Mouse (Mus musculus): ENCODE data around the gene Zfp141. TPM values are rescaled to one million over a fixed set of nuclear protein-coding genes. Genes with fewer than 3 reads are reported as not detected.
A peak's percentile ranks its signal among the peaks of the same experiment; 100 is the strongest.
"Not testable (repeated sequence)": the region's sequence is repeated elsewhere in the genome, so short reads cannot be mapped to it uniquely, and the experiment has no call there.

The Zfp141 gene
- polyA plus RNA-seq (2015; fragmentation: Nextera tagmentation; extraction: Ambion mirVana) = 12.4 and 14.1 TPM in 2 replicates

DNA sequence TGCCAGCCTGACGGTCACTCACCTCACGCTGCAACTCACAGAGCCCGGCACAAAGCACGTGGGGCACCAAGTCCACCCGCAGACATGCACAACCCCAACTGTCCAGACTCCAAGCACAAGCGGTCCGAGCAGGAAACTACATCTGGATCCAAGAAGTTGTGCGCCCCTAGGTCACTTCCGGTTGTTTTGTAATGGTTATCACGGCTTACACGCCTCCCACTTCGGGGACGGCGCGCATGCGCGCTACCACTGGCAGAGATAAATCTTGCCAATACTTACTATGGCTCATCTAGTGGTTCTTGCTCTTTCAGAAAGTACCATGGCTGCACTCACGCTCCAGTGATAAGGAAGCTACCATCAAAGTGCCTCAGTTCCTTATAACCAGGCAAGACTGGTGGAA, at the start of gene Zfp141:
TSS of gene Zfp141 (minus strand) at position 153 of the 400 bp plus-strand sequence.
- not testable (repeated sequence) for H3K27me3 ChIP-seq; H3K27ac ChIP-seq; H3K4me1 ChIP-seq; H3K36me3 ChIP-seq (ENCODE audit: poor library complexity, severe bottlenecking); H3K9me3 ChIP-seq (replicated peaks)
- ATAC-seq = peak; percentile 96
- H3K4me3 ChIP-seq = peak within 1 kb of the TSS; percentile 58
- WGBS = 3% methylated on average over 18 of the region's 18 CpGs
- peak within 1 kb of the TSS; percentile 73 for H3K9ac ChIP-seq
- H3K4me2 ChIP-seq = peak within 1 kb of the TSS; percentile 65

DNA sequence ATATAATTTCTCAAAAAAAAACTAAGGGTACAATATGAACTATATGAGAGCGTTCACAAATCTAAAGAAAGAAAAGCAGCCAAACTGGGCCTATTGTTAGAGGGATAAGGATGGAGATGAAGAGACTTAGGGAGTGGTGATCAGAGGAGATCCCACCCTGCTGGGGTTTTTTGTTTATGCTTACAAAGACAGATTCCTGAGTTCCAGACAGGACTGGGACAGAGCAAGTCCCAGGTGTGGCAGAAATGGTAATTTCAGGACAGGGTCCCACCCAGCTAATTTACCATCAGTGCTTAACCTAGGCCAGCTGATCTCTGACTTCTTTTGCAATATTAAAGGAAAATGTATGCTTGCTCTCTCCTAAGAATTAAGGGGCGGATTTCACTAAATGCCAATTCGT, 46.2 kb upstream of the Zfp141 start:
- Histone ChIP-seq H3K9me3 (replicated peaks) (peaks cover 17% of the 10 kb centered on the region), H3K36me3 (ENCODE audit: poor library complexity, severe bottlenecking) (no peaks in the 10 kb centered on the region), H3K4me1 (no peaks in the 10 kb centered on the region), H3K27me3 (no peaks in the 10 kb centered on the region), H3K4me3 (no peak overlapping the region), H3K9ac (no peak overlapping the region), H3K27ac (no peak overlapping the region), H3K4me2 (no peak overlapping the region)
- no peak for ATAC-seq
- 84% methylated on average over 3 of the region's 3 CpGs for WGBS

DNA sequence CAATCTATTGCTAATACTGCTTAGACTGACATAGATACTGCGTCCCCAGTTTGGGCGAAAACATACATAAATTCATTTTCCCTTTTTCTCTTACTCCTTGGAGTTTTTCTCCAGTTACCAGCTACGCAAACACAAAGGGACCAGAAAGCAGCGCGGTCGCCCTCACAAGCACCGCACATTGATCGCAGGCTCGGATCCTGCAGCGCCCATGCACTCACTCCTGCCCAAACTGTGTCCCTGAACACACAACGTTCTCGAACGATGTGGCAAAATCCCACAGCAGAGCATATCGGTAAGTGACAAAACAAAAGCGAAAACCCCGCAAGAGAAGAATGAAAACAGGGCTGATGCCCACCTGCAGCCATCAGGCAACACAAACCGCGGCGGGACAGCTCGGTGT, 354 bp downstream of the Zfp141 start:
- Histone ChIP-seq H3K4me3 (peak overlapping the region; percentile 58), H3K9ac (peak overlapping the region; percentile 73), H3K9me3 (replicated peaks) (peaks cover 9% of the 10 kb centered on the region), H3K27ac (no peak overlapping the region), H3K4me1 (0 out of 2 replicates have a peak, but pooled peaks cover 9% of the 10 kb centered on the region), H3K4me2 (peak overlapping the region; percentile 65), H3K27me3 (no peaks in the 10 kb centered on the region), H3K36me3 (ENCODE audit: poor library complexity, severe bottlenecking) (peaks cover 12% of the 10 kb centered on the region)
- WGBS = under 1% methylated on average over 20 of the region's 20 CpGs
- peak; percentile 72 for ATAC-seq

DNA sequence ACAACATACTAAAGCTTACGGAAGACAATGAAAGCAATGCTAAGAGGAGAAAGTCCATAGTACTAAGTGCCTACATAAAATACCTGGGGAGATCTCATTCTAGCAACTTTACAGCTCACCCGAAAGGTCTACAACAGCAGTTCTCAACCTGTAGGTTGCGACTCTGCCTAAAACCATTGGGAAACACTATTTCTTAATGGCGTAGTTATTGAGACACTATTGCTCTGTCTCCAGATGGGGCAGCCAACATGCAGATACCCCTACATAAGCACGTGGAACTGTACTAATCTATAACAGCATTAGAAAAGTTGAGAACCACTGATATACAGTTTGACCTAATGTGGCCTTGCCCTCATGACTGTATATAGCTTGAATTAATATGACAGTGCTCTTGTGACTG, 7.3 kb downstream of the Zfp141 start:
- no peak overlapping the region for H3K4me3 ChIP-seq
- peaks cover 41% of the 10 kb centered on the region for H3K9me3 ChIP-seq (replicated peaks)
- no peak for ATAC-seq
- no peaks in the 10 kb centered on the region for H3K4me1 ChIP-seq
- peaks cover 56% of the 10 kb centered on the region for H3K36me3 ChIP-seq (ENCODE audit: poor library complexity, severe bottlenecking)
- no peak overlapping the region for H3K9ac ChIP-seq
- H3K27ac ChIP-seq = no peak overlapping the region
- WGBS = 95% methylated on average over 5 of the region's 5 CpGs
- H3K27me3 ChIP-seq = no peaks in the 10 kb centered on the region
- no peak overlapping the region for H3K4me2 ChIP-seq

DNA sequence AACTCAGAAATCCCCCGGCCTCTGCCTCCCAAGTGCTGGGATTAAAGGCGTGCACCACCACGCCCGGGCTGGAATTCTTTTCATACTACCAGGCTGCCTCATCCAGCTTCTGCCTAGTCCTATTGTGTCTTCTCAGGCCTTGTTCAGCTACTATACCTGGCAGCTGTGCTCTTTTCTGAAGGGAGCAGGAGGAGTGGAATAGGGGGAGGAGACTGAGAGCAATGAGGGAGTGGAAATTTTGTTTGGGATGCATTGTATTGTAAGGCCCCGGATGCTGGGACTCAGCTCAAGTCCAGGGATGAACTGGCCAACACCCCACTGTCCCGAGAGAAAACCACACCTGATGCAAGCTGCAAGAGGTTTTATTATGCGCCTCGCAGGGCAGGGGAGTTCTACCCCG, 8.2 kb downstream of the Zfp141 start:
- H3K27me3 ChIP-seq = no peaks in the 10 kb centered on the region
- ATAC-seq = no peak
- peaks cover 47% of the 10 kb centered on the region for H3K9me3 ChIP-seq (replicated peaks)
- no peak overlapping the region for H3K4me2 ChIP-seq
- no peak overlapping the region for H3K4me3 ChIP-seq
- 91% methylated on average over 9 of the region's 9 CpGs for WGBS
- H3K36me3 ChIP-seq (ENCODE audit: poor library complexity, severe bottlenecking) = peaks cover 60% of the 10 kb centered on the region
- no peak overlapping the region for H3K27ac ChIP-seq
- no peaks in the 10 kb centered on the region for H3K4me1 ChIP-seq
- no peak overlapping the region for H3K9ac ChIP-seq

DNA sequence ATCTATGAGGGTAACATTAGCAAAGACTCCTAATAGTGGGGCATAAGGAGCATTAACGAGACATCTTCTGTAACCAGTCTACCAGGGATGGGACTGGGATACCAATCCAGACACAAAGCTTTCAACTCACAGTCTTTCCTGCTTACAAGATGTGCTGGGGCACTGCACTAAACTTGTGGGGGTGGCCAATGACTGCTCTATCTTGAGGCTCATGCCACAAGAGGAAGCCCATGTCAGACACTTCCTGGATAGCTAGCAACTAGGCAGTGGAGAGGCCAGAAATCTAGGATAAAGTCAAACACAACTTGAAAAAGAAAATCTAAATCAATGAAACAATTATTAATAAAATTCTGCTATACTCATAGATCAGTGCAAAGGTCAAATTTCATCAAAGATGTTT, 9.3 kb downstream of the Zfp141 start:
- H3K4me3 ChIP-seq = no peak overlapping the region
- no peaks in the 10 kb centered on the region for H3K27me3 ChIP-seq
- ATAC-seq = no peak
- H3K36me3 ChIP-seq (ENCODE audit: poor library complexity, severe bottlenecking) = peaks cover 57% of the 10 kb centered on the region
- peaks cover 47% of the 10 kb centered on the region for H3K9me3 ChIP-seq (replicated peaks)
- no peak overlapping the region for H3K27ac ChIP-seq
- 96% methylated on average over 1 of the region's 1 CpGs for WGBS
- H3K4me1 ChIP-seq = no peaks in the 10 kb centered on the region
- H3K9ac ChIP-seq = no peak overlapping the region
- H3K4me2 ChIP-seq = no peak overlapping the region

DNA sequence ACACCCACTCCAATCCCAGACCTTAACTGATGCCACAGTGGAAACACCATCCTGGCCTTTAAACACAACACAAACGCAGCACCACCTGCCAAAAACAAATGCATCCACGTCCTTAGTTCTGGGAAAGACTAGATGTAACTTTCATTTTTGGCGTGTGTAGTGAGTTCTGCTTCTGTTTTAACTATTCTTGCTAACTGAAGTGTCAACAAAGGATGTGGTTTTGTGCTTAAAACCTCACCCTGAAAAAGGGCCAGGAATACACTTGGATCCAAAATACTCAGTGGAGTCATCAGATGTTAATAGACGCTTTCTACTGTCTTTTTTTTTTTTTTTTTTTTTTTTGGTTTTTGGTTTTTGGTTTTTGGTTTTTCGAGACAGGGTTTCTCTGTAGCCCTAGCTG, 14.7 kb downstream of the Zfp141 start:
- no peaks in the 10 kb centered on the region for H3K27me3 ChIP-seq
- no peak overlapping the region for H3K4me2 ChIP-seq
- peaks cover 54% of the 10 kb centered on the region for H3K36me3 ChIP-seq (ENCODE audit: poor library complexity, severe bottlenecking)
- H3K9ac ChIP-seq = no peak overlapping the region
- no peaks in the 10 kb centered on the region for H3K4me1 ChIP-seq
- WGBS = 96% methylated on average over 5 of the region's 5 CpGs
- no peak for ATAC-seq
- peaks cover 21% of the 10 kb centered on the region for H3K9me3 ChIP-seq (replicated peaks)
- H3K4me3 ChIP-seq = no peak overlapping the region
- H3K27ac ChIP-seq = no peak overlapping the region

DNA sequence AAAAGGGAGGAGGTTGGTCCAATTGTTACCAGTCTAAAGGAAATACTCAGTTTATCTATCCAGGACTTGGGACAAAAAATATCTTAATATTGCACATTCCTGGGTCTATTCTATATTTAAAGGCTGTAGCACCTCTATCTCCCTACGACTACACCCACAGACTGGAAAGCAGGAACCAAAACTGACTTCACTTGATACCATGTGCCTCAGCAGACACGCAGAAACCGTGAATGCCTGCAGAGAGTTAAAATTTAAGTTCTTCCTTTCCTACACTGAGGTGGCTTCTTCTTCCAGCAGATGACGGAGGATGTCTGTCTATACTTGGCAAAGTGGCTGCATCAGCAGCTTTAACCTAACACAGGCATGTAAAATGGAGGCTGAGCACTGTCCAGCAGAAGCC, 15.2 kb downstream of the Zfp141 start:
- Histone ChIP-seq H3K36me3 (ENCODE audit: poor library complexity, severe bottlenecking) (peaks cover 59% of the 10 kb centered on the region), H3K27me3 (no peaks in the 10 kb centered on the region)
- WGBS = 97% methylated on average over 4 of the region's 4 CpGs

DNA sequence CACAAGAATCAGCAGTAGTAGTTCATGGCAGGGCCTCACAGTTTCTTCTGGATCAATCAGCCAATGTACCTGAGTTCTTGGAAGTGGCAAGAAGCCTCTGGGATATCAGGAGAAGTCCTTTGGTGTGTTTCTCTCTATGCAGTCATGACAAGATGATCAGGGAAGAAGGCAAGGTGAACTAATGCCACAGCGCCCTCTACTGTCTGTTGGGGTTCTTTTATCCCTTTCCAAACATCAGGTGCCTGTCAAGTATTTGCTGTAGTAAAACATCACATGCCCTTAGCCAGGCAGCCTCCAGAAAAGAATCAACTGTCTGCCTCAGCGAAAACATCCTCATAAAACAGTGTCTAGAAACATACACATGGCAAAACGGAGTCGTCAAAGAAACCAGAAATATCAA, 50.9 kb downstream of the Zfp141 start:
- no peaks in the 10 kb centered on the region for H3K4me1 ChIP-seq
- no peaks in the 10 kb centered on the region for H3K36me3 ChIP-seq (ENCODE audit: poor library complexity, severe bottlenecking)
- 69% methylated on average over 4 of the region's 4 CpGs for WGBS
- no peak overlapping the region for H3K4me2 ChIP-seq
- ATAC-seq = no peak
- no peak overlapping the region for H3K4me3 ChIP-seq
- no peaks in the 10 kb centered on the region for H3K27me3 ChIP-seq
- H3K9me3 ChIP-seq (replicated peaks) = peaks cover 37% of the 10 kb centered on the region
- H3K27ac ChIP-seq = no peak overlapping the region
- H3K9ac ChIP-seq = no peak overlapping the region

More for the DNA sequence above, 15.2 kb downstream of the Zfp141 start:
- Histone ChIP-seq H3K9ac (no peak overlapping the region), H3K27ac (no peak overlapping the region), H3K9me3 (replicated peaks) (peaks cover 16% of the 10 kb centered on the region), H3K4me1 (no peaks in the 10 kb centered on the region), H3K4me2 (no peak overlapping the region), H3K4me3 (no peak overlapping the region)
- no peak for ATAC-seq

- Histone ChIP-seq H3K4me1 (no peaks in the 10 kb centered on the region), H3K4me2 (no peak overlapping the region), H3K4me3 (no peak overlapping the region), H3K9ac (no peak overlapping the region), H3K36me3 (ENCODE audit: poor library complexity, severe bottlenecking) (no peaks in the 10 kb centered on the region), H3K27ac (no peak overlapping the region), H3K9me3 (replicated peaks) (peaks cover 65% of the 10 kb centered on the region), H3K27me3 (no peaks in the 10 kb centered on the region)
- ATAC-seq = no peak
- 31% methylated on average over 3 of the region's 3 CpGs for WGBS
These were observed 54.9 kb downstream of the Zfp141 start for GRCm38 (mm10) chr7:42450618-42451017.

DNA sequence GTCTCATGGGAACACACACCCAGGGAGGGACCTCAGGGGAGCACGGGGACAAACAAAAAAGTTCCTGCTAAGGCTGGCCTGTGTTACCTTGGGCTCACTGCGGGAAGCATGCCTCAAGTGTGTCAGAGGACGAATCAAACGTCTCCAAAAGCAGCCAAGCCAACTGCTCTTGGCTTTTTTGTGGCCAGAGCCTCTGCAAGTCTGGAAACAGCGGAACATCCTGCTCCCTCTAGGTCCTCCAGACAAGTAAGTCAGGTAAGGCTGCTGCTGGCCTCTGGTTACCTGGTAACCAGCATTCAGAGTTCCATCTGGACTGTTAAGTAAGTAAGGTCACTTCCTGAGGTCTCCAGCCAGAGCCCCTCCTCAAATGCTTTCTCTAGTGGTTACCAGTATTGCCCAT, 57.7 kb downstream of the Zfp141 start, which contains the start of gene 4933421I07Rik:
TSS of gene 4933421I07Rik (minus strand) at position 271 of the 400 bp plus-strand sequence.
- WGBS = 76% methylated on average over 5 of the region's 5 CpGs
- H3K4me1 ChIP-seq = no peaks in the 10 kb centered on the region
- no peak within 1 kb of the TSS for H3K9ac ChIP-seq
- ATAC-seq = no peak
- H3K9me3 ChIP-seq (replicated peaks) = peaks cover 67% of the 10 kb centered on the region
- H3K4me2 ChIP-seq = no peak within 1 kb of the TSS
- no peak within 1 kb of the TSS for H3K27ac ChIP-seq
- H3K4me3 ChIP-seq = no peak within 1 kb of the TSS
- H3K36me3 ChIP-seq (ENCODE audit: poor library complexity, severe bottlenecking) = no peaks in the 10 kb centered on the region
- no peaks in the 10 kb centered on the region for H3K27me3 ChIP-seq

GRCm38 (mm10) chr7:42447352-42447751, 58.2 kb downstream of the Zfp141 start:
- H3K4me3 ChIP-seq = no peak overlapping the region
- H3K27ac ChIP-seq = no peak overlapping the region
- WGBS = 90% methylated on average over 9 of the region's 9 CpGs
- no peaks in the 10 kb centered on the region for H3K27me3 ChIP-seq
- no peaks in the 10 kb centered on the region for H3K4me1 ChIP-seq
- H3K4me2 ChIP-seq = no peak overlapping the region
- H3K9me3 ChIP-seq (replicated peaks) = peaks cover 69% of the 10 kb centered on the region
- no peaks in the 10 kb centered on the region for H3K36me3 ChIP-seq (ENCODE audit: poor library complexity, severe bottlenecking)
- ATAC-seq = no peak
- no peak overlapping the region for H3K9ac ChIP-seq

Data from forebrain, embryonic 13.5 days (tissue).